Mouse (Mus musculus): ENCODE data around the gene Gimap1. TPM values are rescaled to one million over a fixed set of nuclear protein-coding genes. Genes with fewer than 3 reads are reported as not detected.

The Gimap1 gene
- polyA plus RNA-seq, 2 experiments: 1.8 to 3.2 TPM

- peak overlapping the region; percentile 46 for H3K4me2 ChIP-seq (ENCODE audit: low read depth)
- no peak overlapping the region for H3K9ac ChIP-seq (replicated peaks)
- ATAC-seq (ENCODE audit: insufficient read depth): peak; percentile 43
- H3K4me1 ChIP-seq (replicated peaks; ENCODE audit: control insufficient read depth in 2 of 2, insufficient read depth in 2 of 2, low read length in 1 of 2): peaks cover 0 to 26% of the 10 kb centered on the region in 2 experiments; a peak in 2 of 4 replicates
- no peaks in the 10 kb centered on the region for H3K27me3 ChIP-seq (ENCODE audit: control insufficient read depth, insufficient read depth, low read length)
- H3K9me3 ChIP-seq (ENCODE audit: control insufficient read depth, low read length): no peaks in the 10 kb centered on the region
- TF ChIP-seq CTCF (IDR thresholded peaks at IDR 0.05; ENCODE audit: low read depth) (no peak), EP300 (IDR thresholded peaks at IDR 0.05; ENCODE audit: low read depth) (no peak)
- no peaks in the 10 kb centered on the region for H3K36me3 ChIP-seq (replicated peaks; ENCODE audit: control insufficient read depth, insufficient read depth, low read depth)
- peak overlapping the region; percentile 26 to 52 for H3K4me3 ChIP-seq (ENCODE audit: insufficient read depth in 1 of 2, low read depth in 2 of 2, low read length in 2 of 2)
- 52% methylated on average over 52 of the region's 52 CpGs for WGBS (ENCODE audit: insufficient replicate concordance)
- DNase-seq (ENCODE audit: low read depth in 3 of 3, low spot score in 3 of 3): no peak
- H3K27ac ChIP-seq: no peak overlapping the region
Measured at GRCm38 (mm10) chr6:48742422-48743351, 3.8 kb downstream of the Gimap1 start.

- H3K9ac ChIP-seq (replicated peaks): no peak overlapping the region
- H3K27me3 ChIP-seq (ENCODE audit: control insufficient read depth, insufficient read depth, low read length): no peaks in the 10 kb centered on the region
- H3K36me3 ChIP-seq (replicated peaks; ENCODE audit: control insufficient read depth, insufficient read depth, low read depth): no peaks in the 10 kb centered on the region
- TF ChIP-seq CTCF (IDR thresholded peaks at IDR 0.05; ENCODE audit: low read depth): no peak
- TF ChIP-seq EP300 (IDR thresholded peaks at IDR 0.05; ENCODE audit: low read depth): no peak
- 19% methylated on average over 2 of the region's 2 CpGs for WGBS (ENCODE audit: insufficient replicate concordance)
- no peak overlapping the region for H3K4me2 ChIP-seq (ENCODE audit: low read depth)
- ATAC-seq (ENCODE audit: insufficient read depth): no peak
- no peak overlapping the region for H3K4me3 ChIP-seq (ENCODE audit: insufficient read depth in 1 of 2, low read depth in 2 of 2, low read length in 2 of 2)
- H3K9me3 ChIP-seq (ENCODE audit: control insufficient read depth, low read length): no peaks in the 10 kb centered on the region
- no peak for DNase-seq (ENCODE audit: low read depth in 3 of 3, low spot score in 3 of 3)
- peaks cover 0 to 19% of the 10 kb centered on the region in 2 experiments; a peak in 2 of 4 replicates for H3K4me1 ChIP-seq (replicated peaks; ENCODE audit: control insufficient read depth in 2 of 2, insufficient read depth in 2 of 2, low read length in 1 of 2)
- H3K27ac ChIP-seq: no peak overlapping the region
Measured at GRCm38 (mm10) chr6:48745490-48745889, 6.6 kb downstream of the Gimap1 start.

- Histone ChIP-seq H3K4me2 (ENCODE audit: low read depth) (peak within 1 kb of the TSS; percentile 34; the same call in 1 of the 2 replicates), H3K4me1 (replicated peaks; ENCODE audit: control insufficient read depth in 2 of 2, insufficient read depth in 2 of 2, low read length in 1 of 2) (peaks cover 0 to 15% of the 10 kb centered on the region in 2 experiments; a peak in 2 of 4 replicates), H3K9me3 (ENCODE audit: control insufficient read depth, low read length) (no peaks in the 10 kb centered on the region), H3K27me3 (ENCODE audit: control insufficient read depth, insufficient read depth, low read length) (no peaks in the 10 kb centered on the region), H3K4me3 (ENCODE audit: insufficient read depth in 1 of 2, low read depth in 2 of 2, low read length in 2 of 2) (no peak within 1 kb of the TSS; a peak in 1 of 4 replicates), H3K9ac (replicated peaks) (no peak within 1 kb of the TSS; the same call in 1 of the 2 replicates), H3K36me3 (replicated peaks; ENCODE audit: control insufficient read depth, insufficient read depth, low read depth) (no peaks in the 10 kb centered on the region), H3K27ac (no peak within 1 kb of the TSS)
- 10% methylated on average over 16 of the region's 16 CpGs for WGBS (ENCODE audit: insufficient replicate concordance)
- TF ChIP-seq CTCF (IDR thresholded peaks at IDR 0.05; ENCODE audit: low read depth): peak; percentile 44
- no peak for TF ChIP-seq EP300 (IDR thresholded peaks at IDR 0.05; ENCODE audit: low read depth)
- ATAC-seq (ENCODE audit: insufficient read depth) (no peak), DNase-seq (ENCODE audit: low read depth in 3 of 3, low spot score in 3 of 3) (no peak)
Measured at GRCm38 (mm10) chr6:48745959-48746889, 7.4 kb downstream of the Gimap1 start, which contains the start of gene Gimap5. Gene Gimap5 (plus strand): TSS chr6:48746197.

GRCm38 (mm10) chr6:48747091-48747966 lies 8.5 kb downstream of the Gimap1 start:
- H3K27me3 ChIP-seq (ENCODE audit: control insufficient read depth, insufficient read depth, low read length): no peaks in the 10 kb centered on the region
- H3K4me3 ChIP-seq (ENCODE audit: insufficient read depth in 1 of 2, low read depth in 2 of 2, low read length in 2 of 2): no peak overlapping the region
- ATAC-seq (ENCODE audit: insufficient read depth) (no peak), DNase-seq (ENCODE audit: low read depth in 3 of 3, low spot score in 3 of 3) (no peak)
- no peak overlapping the region for H3K9ac ChIP-seq (replicated peaks)
- no peaks in the 10 kb centered on the region for H3K36me3 ChIP-seq (replicated peaks; ENCODE audit: control insufficient read depth, insufficient read depth, low read depth)
- H3K9me3 ChIP-seq (ENCODE audit: control insufficient read depth, low read length): no peaks in the 10 kb centered on the region
- no peak for TF ChIP-seq EP300 (IDR thresholded peaks at IDR 0.05; ENCODE audit: low read depth)
- no peak for TF ChIP-seq CTCF (IDR thresholded peaks at IDR 0.05; ENCODE audit: low read depth)
- H3K27ac ChIP-seq: no peak overlapping the region
- H3K4me2 ChIP-seq (ENCODE audit: low read depth): 0 out of 2 replicates have a peak overlapping the region, but pooled peaks have one; percentile 13
- 26% methylated on average over 7 of the region's 7 CpGs for WGBS (ENCODE audit: insufficient replicate concordance)
- H3K4me1 ChIP-seq (replicated peaks; ENCODE audit: control insufficient read depth in 2 of 2, insufficient read depth in 2 of 2, low read length in 1 of 2): peaks cover 0 to 12% of the 10 kb centered on the region in 2 experiments; a peak in 2 of 4 replicates

Measured in liver, embryonic 14.5 days (tissue).